Mouse (Mus musculus): ENCODE data around the gene Olfr766-ps1.
"Not testable (repeated sequence)": the region's sequence is repeated elsewhere in the genome, so short reads cannot be mapped to it uniquely, and the experiment has no call there.

The Olfr766-ps1 gene

GRCm38 (mm10) chr10:129068877-129069276, at the start of gene Olfr766-ps1:
Gene Olfr766-ps1 (minus strand): TSS chr10:129068977.
- no peak for DNase-seq (ENCODE audit: low read depth, low spot score)

GRCm38 (mm10) chr10:129117761-129118160, 49.0 kb upstream of the Olfr766-ps1 start, which contains the start of gene Olfr769:
Gene Olfr769 (minus strand): TSS chr10:129117861.
- DNase-seq (ENCODE audit: low read depth, low spot score), result no peak

GRCm38 (mm10) chr10:129115146-129115545, 46.4 kb upstream of the Olfr766-ps1 start:
- no peak for DNase-seq (ENCODE audit: low read depth, low spot score)

GRCm38 (mm10) chr10:129101231-129101630, 32.5 kb upstream of the Olfr766-ps1 start:
- DNase-seq (ENCODE audit: low read depth, low spot score), result no peak

GRCm38 (mm10) chr10:129099275-129099674, 30.5 kb upstream of the Olfr766-ps1 start, which contains the start of gene Olfr768:
Gene Olfr768 (minus strand): TSS chr10:129099375.
- no peak for DNase-seq (ENCODE audit: low read depth, low spot score)

GRCm38 (mm10) chr10:129082810-129083209, 14.0 kb upstream of the Olfr766-ps1 start, which contains the start of gene Olfr767:
Gene Olfr767 (minus strand): TSS chr10:129082910.
- DNase-seq (ENCODE audit: low read depth, low spot score), result not testable (repeated sequence)

- not testable (repeated sequence) for DNase-seq (ENCODE audit: low read depth, low spot score)
These were observed 18.9 kb downstream of the Olfr766-ps1 start, which contains the start of gene Olfr765 for GRCm38 (mm10) chr10:129049898-129050297. Gene Olfr765 (minus strand): TSS chr10:129049998.

GRCm38 (mm10) chr10:129039796-129040195, 29.0 kb downstream of the Olfr766-ps1 start, which contains the start of gene Olfr764-ps1:
Gene Olfr764-ps1 (minus strand): TSS chr10:129039896.
- no peak for DNase-seq (ENCODE audit: low read depth, low spot score)

- no peak for DNase-seq (ENCODE audit: low read depth, low spot score)
These were observed 40.4 kb downstream of the Olfr766-ps1 start for GRCm38 (mm10) chr10:129028343-129028742.

- DNase-seq (ENCODE audit: low read depth, low spot score), result peak; percentile 58
These were observed 42.6 kb downstream of the Olfr766-ps1 start for GRCm38 (mm10) chr10:129026018-129026662.

- peak; percentile 12 for DNase-seq (ENCODE audit: low read depth, low spot score)
These were observed 45.5 kb downstream of the Olfr766-ps1 start for GRCm38 (mm10) chr10:129023319-129023718.

- no peak for DNase-seq (ENCODE audit: low read depth, low spot score)
These were observed 54.3 kb downstream of the Olfr766-ps1 start for GRCm38 (mm10) chr10:129014477-129014876.

Measured in A20 (cell line).